Mouse (Mus musculus) hindbrain, embryonic 15.5 days (tissue): ENCODE data around the gene Acvrl1. TPM values are rescaled to one million over a fixed set of nuclear protein-coding genes. Genes with fewer than 3 reads are reported as not detected.
A peak's percentile ranks its signal among the peaks of the same experiment; 100 is the strongest.

Experiments
- ATAC-seq: fragments of 200-750 bp; cut with Nextera tagmentation; 2 replicates; pipeline ENCODE4 v1.8.0; 2017; ENCODE audit warnings: low read depth, moderate number of reproducible peaks, moderate TSS enrichment; ENCODE audit not compliant: low FRiP score
- H3K27ac ChIP-seq: fragments of 300-500 bp; sonication (generic); replicated peaks from 2 replicates; pipeline ENCODE4 v1.5.1; 2015; ENCODE audit warnings: mild to moderate bottlenecking, inconsistent platforms
- H3K27me3 ChIP-seq: fragments of 300-500 bp; sonication (generic); 2 replicates; pipeline ENCODE4 v1.6.1; 2015; ENCODE audit warnings: control low read depth, inconsistent platforms
- H3K36me3 ChIP-seq: fragments of 300-500 bp; sonication (generic); 2 replicates; pipeline ENCODE4 v1.6.1; 2015; ENCODE audit warnings: control low read depth, inconsistent platforms
- H3K4me1 ChIP-seq: fragments of 300-500 bp; sonication (generic); replicated peaks from 2 replicates; pipeline ENCODE4 v1.6.1; 2015; ENCODE audit warnings: control low read depth, inconsistent platforms
- H3K4me2 ChIP-seq: fragments of 300-500 bp; sonication (generic); 2 replicates; pipeline ENCODE4 v1.6.1; 2015; ENCODE audit warnings: moderate library complexity, mild to moderate bottlenecking, inconsistent platforms
- H3K4me3 ChIP-seq: fragments of 300-500 bp; sonication (generic); 2 replicates; pipeline ENCODE4 v1.5.1; 2015; ENCODE audit warnings: mild to moderate bottlenecking, inconsistent platforms
- H3K9ac ChIP-seq: fragments of 300-500 bp; sonication (generic); 2 replicates; pipeline ENCODE4 v1.6.1; 2015; ENCODE audit warnings: inconsistent platforms
- H3K9me3 ChIP-seq: fragments of 300-500 bp; sonication (generic); 2 replicates; pipeline ENCODE4 v1.6.1; 2016; ENCODE audit warnings: control low read depth, inconsistent platforms
- WGBS: fragments of 180-500 bp; shearing (Covaris S2); methylation state at CpG from one replicate; pipeline ENCODE4 v1.1.7; 2015; 5-methylcytosine and 5-hydroxymethylcytosine counted together
- polyA plus RNA-seq: library from polyadenylated mRNA; unstranded; fragments of >200 nt; fragmentation: Nextera tagmentation; extraction: Ambion mirVana; gene quantifications from 2 replicates; pipeline ENCODE4 v1.2.1, GENCODE M21; 2015

Acvrl1 gene
- polyA plus RNA-seq, 1 experiment from 2014 or later: 9.6 TPM

DNA sequence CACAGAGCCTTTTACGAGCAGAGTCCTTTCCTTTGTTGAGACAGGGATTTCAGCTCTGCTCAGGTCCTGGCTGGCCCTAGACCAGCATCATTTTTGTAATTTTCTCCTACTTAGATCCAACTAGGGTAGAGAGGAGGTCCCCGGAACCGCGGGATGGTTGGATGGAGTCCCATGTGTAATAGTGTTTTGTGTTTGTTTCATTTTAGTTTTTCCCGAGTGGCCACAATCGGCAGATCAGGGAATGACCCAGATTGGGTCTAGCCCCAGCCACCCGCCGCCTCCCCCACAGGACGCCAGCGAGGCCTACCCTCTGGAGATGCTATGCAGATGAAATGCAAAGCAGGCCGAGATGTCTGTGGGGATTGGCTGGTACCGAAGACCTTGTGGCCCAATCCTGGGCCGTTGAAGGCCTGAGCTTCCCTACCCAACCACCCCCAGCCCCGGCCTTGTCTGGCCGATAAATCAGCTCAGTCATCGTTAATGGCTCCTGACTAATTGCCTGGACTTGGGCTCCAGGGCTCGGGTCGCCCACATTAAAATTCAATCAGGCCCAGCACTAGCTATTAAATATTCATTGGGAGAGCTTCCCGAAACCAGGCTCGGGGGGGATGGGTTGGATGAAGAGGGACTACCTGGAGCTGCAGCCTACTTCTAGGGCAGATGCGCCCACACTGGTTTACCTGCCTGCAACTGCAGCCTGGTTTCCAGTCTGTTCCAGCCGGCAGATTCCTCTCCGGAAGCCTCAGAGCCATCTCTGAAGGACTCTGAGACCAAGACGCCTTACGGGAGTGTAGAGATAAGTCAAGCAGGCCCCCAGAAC, 35.3 kb upstream of the Acvrl1 start:
- H3K4me1 ChIP-seq: peaks cover 28% of the 10 kb centered on the region
- H3K27ac ChIP-seq: peak overlapping the region; percentile 60
- peak; percentile 81 for ATAC-seq
- H3K36me3 ChIP-seq: no peaks in the 10 kb centered on the region
- WGBS: 13% methylated on average over 25 of the region's 25 CpGs
- H3K27me3 ChIP-seq: no peaks in the 10 kb centered on the region
- 0 out of 2 replicates have a peak overlapping the region, but pooled peaks have one; percentile 2 for H3K9ac ChIP-seq
- no peak overlapping the region for H3K4me3 ChIP-seq
- H3K4me2 ChIP-seq: peak overlapping the region; percentile 19
- H3K9me3 ChIP-seq: no peaks in the 10 kb centered on the region

DNA sequence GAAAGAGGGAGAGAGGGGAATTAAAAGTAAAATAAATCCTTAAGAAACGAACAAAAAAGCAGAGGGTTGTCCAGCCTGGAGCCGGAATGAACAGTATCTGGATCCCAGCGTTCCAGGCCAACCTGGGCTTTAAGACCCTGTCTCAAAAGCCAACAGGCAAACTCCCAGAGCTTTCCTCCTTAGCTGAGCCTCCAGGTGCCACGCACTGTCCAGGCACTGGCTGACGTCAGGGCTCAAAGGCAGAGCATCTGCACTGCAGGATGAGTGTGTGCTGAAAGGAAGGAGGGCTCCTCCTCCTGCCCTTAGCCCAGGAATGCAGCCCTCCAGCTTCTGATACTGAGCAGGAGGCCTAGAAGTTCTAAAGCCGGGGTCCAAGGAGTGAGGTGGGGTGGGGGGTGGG, 34.3 kb upstream of the Acvrl1 start:
- H3K4me3 ChIP-seq: no peak overlapping the region
- no peaks in the 10 kb centered on the region for H3K36me3 ChIP-seq
- ATAC-seq: no peak
- no peaks in the 10 kb centered on the region for H3K27me3 ChIP-seq
- 48% methylated on average over 6 of the region's 6 CpGs for WGBS
- H3K4me1 ChIP-seq: peaks cover 30% of the 10 kb centered on the region
- H3K27ac ChIP-seq: no peak overlapping the region
- no peaks in the 10 kb centered on the region for H3K9me3 ChIP-seq
- H3K4me2 ChIP-seq: no peak overlapping the region
- no peak overlapping the region for H3K9ac ChIP-seq

DNA sequence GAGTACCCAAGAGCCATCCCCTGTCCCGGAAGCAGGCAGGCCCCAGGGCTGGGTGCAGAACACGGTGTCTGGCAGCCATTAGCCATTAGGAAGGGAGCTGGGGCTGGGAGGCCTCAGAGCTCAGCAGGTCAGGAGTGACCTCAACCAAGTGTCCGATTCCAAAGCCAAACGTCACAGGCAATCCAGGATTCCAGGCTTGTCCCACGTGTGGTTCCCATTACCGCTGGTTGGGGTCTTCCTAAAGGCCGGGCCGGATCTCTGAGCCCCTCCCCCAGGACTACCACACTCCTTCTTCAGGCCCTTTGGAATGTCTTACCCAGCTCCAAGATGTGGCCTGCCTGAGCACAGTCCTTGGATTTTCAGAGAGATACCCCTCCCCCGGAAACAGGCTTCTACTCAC, 33.3 kb upstream of the Acvrl1 start:
- ATAC-seq: no peak
- H3K4me3 ChIP-seq: no peak overlapping the region
- no peak overlapping the region for H3K27ac ChIP-seq
- no peaks in the 10 kb centered on the region for H3K9me3 ChIP-seq
- H3K4me2 ChIP-seq: no peak overlapping the region
- H3K27me3 ChIP-seq: no peaks in the 10 kb centered on the region
- WGBS: 59% methylated on average over 9 of the region's 9 CpGs
- no peak overlapping the region for H3K9ac ChIP-seq
- H3K4me1 ChIP-seq: peaks cover 30% of the 10 kb centered on the region
- H3K36me3 ChIP-seq: no peaks in the 10 kb centered on the region

DNA sequence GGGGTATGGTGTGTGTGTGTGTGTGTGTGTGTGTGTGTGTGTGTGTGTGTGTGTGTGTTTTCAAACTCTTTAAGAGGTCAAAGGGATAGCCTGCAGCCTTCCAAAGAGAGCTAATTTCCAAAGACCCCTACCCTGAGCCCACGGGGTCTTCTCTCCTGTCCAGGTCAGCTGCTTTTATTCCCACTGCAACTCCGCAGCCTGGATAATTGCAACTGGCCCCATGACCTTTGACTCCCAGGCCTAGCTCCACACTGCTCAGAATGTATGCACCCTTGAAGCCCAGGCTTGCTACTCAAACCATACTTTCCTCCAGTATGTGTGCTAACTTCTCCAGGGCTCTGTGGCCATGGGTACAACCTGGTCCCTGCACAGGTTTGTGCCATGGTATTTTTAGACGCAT, 32.9 kb upstream of the Acvrl1 start:
- Histone ChIP-seq H3K36me3 (no peaks in the 10 kb centered on the region), H3K4me3 (no peak overlapping the region), H3K27me3 (no peaks in the 10 kb centered on the region), H3K4me2 (no peak overlapping the region), H3K4me1 (peaks cover 30% of the 10 kb centered on the region), H3K27ac (no peak overlapping the region), H3K9me3 (no peaks in the 10 kb centered on the region), H3K9ac (no peak overlapping the region)
- no peak for ATAC-seq
- 49% methylated on average over 3 of the region's 3 CpGs for WGBS

DNA sequence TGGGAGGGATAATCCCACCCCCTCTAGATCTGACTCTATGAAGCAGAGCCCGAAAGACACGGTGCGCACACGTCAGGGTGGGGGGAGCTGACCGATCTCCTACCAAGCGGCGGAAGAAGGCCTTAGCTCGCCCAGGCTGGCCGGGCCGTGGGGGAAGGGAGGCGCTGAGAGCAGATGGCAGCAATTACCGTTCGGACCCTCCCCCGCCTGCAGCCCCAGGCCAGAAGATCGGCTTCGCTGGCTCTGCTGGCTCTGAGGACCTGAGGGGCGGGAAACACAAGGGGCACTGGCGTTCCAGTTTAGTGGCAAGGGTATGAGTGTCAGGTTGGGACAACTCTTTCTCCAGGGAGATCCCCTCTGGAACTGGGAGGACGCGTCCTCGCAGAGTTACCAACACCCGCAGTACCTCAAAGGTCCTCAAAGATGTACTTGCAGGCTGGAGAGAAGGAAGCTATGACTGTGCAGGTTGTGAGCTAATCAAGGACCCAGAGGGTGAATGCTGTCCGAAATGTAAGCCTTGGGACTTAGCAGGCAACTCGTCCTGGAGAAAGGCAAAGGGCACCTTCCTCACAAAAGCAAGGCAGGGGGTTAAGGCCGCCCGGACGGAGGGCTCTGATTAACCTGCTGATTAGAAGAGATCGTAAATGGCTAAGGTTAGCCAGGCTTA, 30.2 kb upstream of the Acvrl1 start:
- Histone ChIP-seq H3K9me3 (no peaks in the 10 kb centered on the region), H3K9ac (no peak overlapping the region), H3K36me3 (no peaks in the 10 kb centered on the region), H3K4me3 (no peak overlapping the region), H3K4me2 (peak overlapping the region; percentile 36), H3K27ac (no peak overlapping the region), H3K27me3 (no peaks in the 10 kb centered on the region), H3K4me1 (peaks cover 20% of the 10 kb centered on the region)
- 0 out of 2 replicates have a peak, but pooled peaks have one; percentile 23 for ATAC-seq
- WGBS: 6% methylated on average over 28 of the region's 28 CpGs

DNA sequence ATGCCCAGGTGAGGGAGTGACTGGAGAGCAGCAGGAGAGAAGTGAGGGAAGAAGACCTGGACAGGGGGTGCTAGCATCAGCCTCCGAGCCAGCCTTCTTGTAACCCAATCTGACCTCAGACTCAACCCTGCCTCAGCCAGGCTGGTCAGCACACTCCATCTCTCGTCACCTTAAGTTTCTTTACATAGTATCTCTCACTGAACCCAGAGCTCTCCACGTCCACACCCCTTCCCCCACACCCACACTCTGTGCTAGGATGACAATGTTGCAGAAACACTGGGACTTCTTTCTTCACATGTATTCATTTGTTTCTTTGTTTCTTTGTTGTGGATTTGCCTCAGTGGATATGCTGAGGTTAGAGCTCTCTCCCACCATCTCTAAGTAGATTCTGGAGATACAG, 27.3 kb upstream of the Acvrl1 start:
- Histone ChIP-seq H3K27me3 (no peaks in the 10 kb centered on the region), H3K36me3 (no peaks in the 10 kb centered on the region), H3K4me1 (peaks cover 15% of the 10 kb centered on the region), H3K9ac (no peak overlapping the region), H3K27ac (no peak overlapping the region), H3K4me3 (no peak overlapping the region), H3K9me3 (no peaks in the 10 kb centered on the region), H3K4me2 (no peak overlapping the region)
- 90% methylated on average over 3 of the region's 3 CpGs for WGBS
- ATAC-seq: no peak

DNA sequence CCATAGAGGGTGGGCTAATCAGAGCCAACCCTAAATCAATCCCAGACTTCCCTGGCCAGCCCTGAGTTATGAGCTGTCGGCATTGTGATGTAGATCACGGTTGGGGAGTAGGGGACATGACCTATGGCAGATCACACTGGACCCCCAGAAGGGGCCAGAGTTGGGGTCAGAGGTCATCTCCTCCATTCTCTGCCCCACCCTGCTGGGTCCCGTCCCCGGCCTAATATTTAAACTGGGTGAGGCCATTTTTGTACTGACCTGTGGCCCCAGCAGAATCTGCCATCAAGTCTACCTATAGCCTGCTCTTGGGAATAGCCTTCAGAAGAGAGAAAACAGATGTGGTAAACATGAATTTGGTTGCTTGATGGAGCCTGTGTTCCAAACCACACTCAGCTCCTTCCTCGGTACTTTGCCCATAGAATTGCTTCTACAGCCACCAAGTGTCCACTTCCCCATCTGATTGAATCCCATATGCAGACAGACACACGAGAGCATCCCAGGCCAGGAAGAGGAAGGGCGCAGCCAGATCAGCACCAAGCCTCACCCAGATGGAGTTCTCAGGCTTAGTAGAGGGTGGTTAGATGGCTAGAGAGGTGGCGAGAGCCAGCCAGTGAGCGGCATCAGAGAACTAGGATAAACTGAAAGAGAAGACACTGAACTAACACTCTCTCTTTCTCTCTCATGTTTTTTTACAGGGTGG, 24.6 kb upstream of the Acvrl1 start:
- 70% methylated on average over 9 of the region's 9 CpGs for WGBS
- no peaks in the 10 kb centered on the region for H3K27me3 ChIP-seq
- H3K36me3 ChIP-seq: no peaks in the 10 kb centered on the region
- H3K27ac ChIP-seq: no peak overlapping the region
- H3K4me2 ChIP-seq: no peak overlapping the region
- no peak for ATAC-seq
- no peak overlapping the region for H3K4me3 ChIP-seq
- H3K4me1 ChIP-seq: peaks cover 4% of the 10 kb centered on the region; the same call in 1 of the 2 replicates
- no peaks in the 10 kb centered on the region for H3K9me3 ChIP-seq
- H3K9ac ChIP-seq: no peak overlapping the region

DNA sequence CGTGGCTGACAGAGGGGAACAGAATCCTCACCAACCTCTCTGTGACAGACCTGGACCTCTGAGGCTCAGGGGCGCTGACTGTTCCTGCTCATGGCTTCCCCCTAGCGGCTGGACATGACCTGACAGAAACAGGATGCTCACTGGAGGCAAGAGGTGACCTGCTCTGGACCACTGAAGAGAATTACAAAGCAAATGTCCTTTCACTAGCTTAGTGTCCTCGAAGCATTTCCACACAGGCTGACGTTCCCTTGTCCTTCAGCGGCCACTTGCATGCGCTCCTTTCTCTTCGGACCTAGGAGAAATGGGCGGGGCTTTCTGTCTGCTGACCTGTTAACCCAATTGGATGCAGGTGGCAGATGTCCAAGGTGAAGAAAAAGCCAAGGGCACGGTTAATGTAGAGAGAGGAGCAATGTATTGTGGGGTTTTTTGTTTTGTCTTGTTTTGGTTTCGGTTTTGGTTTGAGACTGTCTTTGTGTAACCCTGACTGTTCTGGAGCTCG, 22.8 kb upstream of the Acvrl1 start:
- H3K4me2 ChIP-seq: peak overlapping the region; percentile 35; the same call in 1 of the 2 replicates

DNA sequence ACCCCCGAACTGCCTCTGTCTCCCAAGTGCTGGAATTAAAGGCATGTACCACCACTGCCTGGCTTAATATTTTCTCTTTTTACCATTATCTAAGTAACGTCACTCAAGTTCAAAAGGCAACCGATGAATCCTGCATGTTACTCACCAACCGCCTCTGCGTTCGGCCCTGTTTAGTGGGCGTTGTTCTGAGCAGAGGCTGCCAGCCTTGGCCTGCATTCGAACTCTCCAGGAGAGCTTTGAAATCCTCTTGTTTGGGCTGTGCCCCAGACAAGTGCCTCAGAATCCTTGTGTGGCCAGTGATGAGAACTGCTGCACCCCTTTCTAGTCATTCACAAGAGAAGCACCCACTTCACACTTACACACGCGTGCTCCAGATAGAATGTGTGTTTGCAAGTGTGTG, 22.3 kb upstream of the Acvrl1 start:
- Histone ChIP-seq H3K36me3 (no peaks in the 10 kb centered on the region), H3K4me1 (0 out of 2 replicates have a peak, but pooled peaks cover 3% of the 10 kb centered on the region), H3K27ac (no peak overlapping the region), H3K9me3 (no peaks in the 10 kb centered on the region), H3K4me3 (no peak overlapping the region), H3K9ac (no peak overlapping the region), H3K27me3 (no peaks in the 10 kb centered on the region), H3K4me2 (no peak overlapping the region)
- WGBS: 86% methylated on average over 10 of the region's 10 CpGs
- no peak for ATAC-seq

More for the DNA sequence above, 22.8 kb upstream of the Acvrl1 start:
- no peak overlapping the region for H3K4me3 ChIP-seq
- no peaks in the 10 kb centered on the region for H3K9me3 ChIP-seq
- H3K27me3 ChIP-seq: no peaks in the 10 kb centered on the region
- ATAC-seq: no peak
- 0 out of 2 replicates have a peak, but pooled peaks cover 3% of the 10 kb centered on the region for H3K4me1 ChIP-seq
- 20% methylated on average over 12 of the region's 12 CpGs for WGBS
- no peak overlapping the region for H3K9ac ChIP-seq
- no peaks in the 10 kb centered on the region for H3K36me3 ChIP-seq
- no peak overlapping the region for H3K27ac ChIP-seq

DNA sequence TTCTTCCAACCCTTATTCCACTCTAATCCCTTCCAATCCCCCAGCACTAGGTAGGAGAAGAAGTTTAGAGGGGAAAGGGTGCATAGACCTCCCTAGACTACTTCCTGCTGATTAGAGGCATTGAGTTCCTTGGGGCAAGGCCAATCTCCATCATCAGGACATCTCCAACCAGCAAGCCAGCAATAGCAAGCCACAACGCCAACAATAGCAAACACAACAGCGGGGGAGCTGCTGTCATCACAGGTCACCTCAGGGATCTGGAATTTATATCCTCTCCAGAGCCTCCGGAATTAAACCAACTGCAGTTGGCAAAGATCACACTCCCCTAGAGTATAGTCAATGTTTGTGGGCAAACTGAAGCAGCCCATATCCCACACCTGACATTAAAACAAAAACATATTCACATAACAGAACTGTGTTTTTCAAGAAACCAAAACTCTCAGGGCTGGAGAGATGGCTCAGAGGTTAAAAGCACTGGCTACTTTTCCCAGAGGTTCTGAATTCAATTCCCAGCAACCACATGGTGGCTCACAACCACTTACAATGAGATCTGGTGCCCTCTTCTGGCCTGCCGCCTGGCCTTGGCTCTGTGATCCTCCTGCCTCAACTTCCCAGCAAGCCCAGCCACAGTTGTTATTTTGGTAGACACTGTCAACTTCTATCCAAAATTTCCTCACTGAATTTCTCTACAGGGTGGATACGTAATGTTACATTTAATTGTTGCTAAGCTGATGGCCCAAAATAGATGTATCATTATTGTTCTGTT, 20.2 kb upstream of the Acvrl1 start:
- Histone ChIP-seq H3K9me3 (no peaks in the 10 kb centered on the region), H3K4me3 (no peak overlapping the region), H3K27ac (no peak overlapping the region), H3K27me3 (no peaks in the 10 kb centered on the region), H3K4me2 (no peak overlapping the region), H3K36me3 (no peaks in the 10 kb centered on the region), H3K4me1 (0 out of 2 replicates have a peak, but pooled peaks cover 3% of the 10 kb centered on the region), H3K9ac (no peak overlapping the region)
- ATAC-seq: no peak
- WGBS: 89% methylated on average over 5 of the region's 5 CpGs

DNA sequence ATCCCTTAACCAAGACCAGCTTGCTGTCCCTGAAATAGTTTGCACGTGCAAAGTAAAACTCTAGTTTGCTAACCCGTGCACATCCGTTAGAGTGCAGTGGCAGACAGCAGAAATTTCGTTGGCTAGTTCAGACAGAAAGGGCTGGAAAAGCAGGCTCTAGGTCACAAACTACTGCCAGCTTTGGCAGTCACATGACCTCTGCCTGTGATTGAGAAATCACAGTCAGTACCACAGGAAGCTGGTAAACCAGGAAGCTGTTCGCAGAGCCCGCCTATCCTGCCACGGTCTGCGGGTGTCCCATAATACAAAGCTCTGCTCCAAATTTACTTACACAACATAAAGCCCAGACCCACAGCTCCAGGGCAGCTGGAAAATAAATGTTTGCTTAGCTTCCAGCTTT, 15.1 kb upstream of the Acvrl1 start:
- no peak for ATAC-seq
- Histone ChIP-seq H3K9ac (no peak overlapping the region), H3K9me3 (no peaks in the 10 kb centered on the region), H3K4me3 (no peak overlapping the region), H3K4me1 (no peaks in the 10 kb centered on the region), H3K36me3 (no peaks in the 10 kb centered on the region), H3K4me2 (no peak overlapping the region), H3K27ac (no peak overlapping the region), H3K27me3 (no peaks in the 10 kb centered on the region)
- WGBS: 80% methylated on average over 8 of the region's 8 CpGs
